ENCODE assay signal across 8 mouse cellular contexts in genomic region chr5:30587681-30588300, GRCm38 (mm10). TPM values are rescaled to one million over a fixed set of nuclear protein-coding genes. Genes with fewer than 3 reads are reported as not detected.
A peak's percentile ranks its signal among the peaks of the same experiment; 100 is the strongest.
DNase-seq lines count a peak whose midpoint lies in the region; ATAC-seq and TF ChIP-seq lines count a peak whose summit lies in the region.

TSS of gene Kcnk3 (plus strand) at chr5:30588170.

- H3K4me2 ChIP-seq in intestine, postnatal 0 days (replicated peaks; ENCODE audit: low read depth) = peak within 1 kb of the TSS; percentile 76
- no peak within 1 kb of the TSS for H3K4me2 ChIP-seq in myocyte (ENCODE audit: low read depth)

- peak in 1 of 2 experiments; percentile 54 for DNase-seq in left cerebral cortex, adult 18-20 months (ENCODE audit: low spot score in 2 of 2)
- DNase-seq in left cerebral cortex, adult 11 months (ENCODE audit: low spot score) = no peak
- DNase-seq in liver = peak; percentile 64
- peak; percentile 43 for DNase-seq in thymus, postnatal 14 days

- H3K27me3 ChIP-seq in intestine, postnatal 0 days (replicated peaks; ENCODE audit: control insufficient read depth, insufficient read depth, low read length) = peaks cover 28% of the 10 kb centered on the region
- peaks cover 50% of the 10 kb centered on the region for H3K27me3 ChIP-seq in myocyte (ENCODE audit: control insufficient read depth, insufficient read depth, insufficient read length)

- ATAC-seq in granulocyte monocyte progenitor cell, adult 5-6 weeks (replicated peaks; ENCODE audit: poor library complexity, severe bottlenecking) = peak; percentile 53
- ATAC-seq in intestine, postnatal 0 days = peak; percentile 45

- no peak for TF ChIP-seq POLR2A in cortical plate, adult 2 months (IDR thresholded peaks at IDR 0.05; ENCODE audit: extremely low read depth, insufficient read depth, low read length)
- no peak for TF ChIP-seq POLR2A in myocyte (IDR thresholded peaks at IDR 0.05; ENCODE audit: insufficient read length, low read depth)

- no peak for TF ChIP-seq CTCF in cortical plate, adult 2 months (IDR thresholded peaks at IDR 0.05; ENCODE audit: extremely low read depth, insufficient read depth, low read length)
- no peak for TF ChIP-seq CTCF in intestine, postnatal 0 days (IDR thresholded peaks at IDR 0.05; ENCODE audit: low read depth)

- no peaks in the 10 kb centered on the region for H3K36me3 ChIP-seq in intestine, postnatal 0 days (ENCODE audit: control insufficient read depth, insufficient read depth)
- H3K36me3 ChIP-seq in myocyte (ENCODE audit: control insufficient read depth, insufficient read depth) = no peaks in the 10 kb centered on the region

- no peak within 1 kb of the TSS for H3ac ChIP-seq in myocyte (ENCODE audit: control insufficient read depth, insufficient read length)

- H3K79me2 ChIP-seq in myocyte (ENCODE audit: control insufficient read depth, insufficient read depth) = no peaks in the 10 kb centered on the region

- H3K4me1 ChIP-seq in cortical plate, adult 2 months (ENCODE audit: control insufficient read depth, insufficient read depth, low read length) = peaks cover 6% of the 10 kb centered on the region
- 0 out of 2 replicates have a peak, but pooled peaks cover 2% of the 10 kb centered on the region for H3K4me1 ChIP-seq in intestine, postnatal 0 days (replicated peaks; ENCODE audit: control insufficient read depth, insufficient read depth, low read length)

- H3K27ac ChIP-seq in cortical plate, adult 2 months (ENCODE audit: insufficient read depth, low read length) = peak within 1 kb of the TSS; percentile 56
- no peak within 1 kb of the TSS for H3K27ac ChIP-seq in intestine, postnatal 0 days (ENCODE audit: low read depth, low read length)

- H3K9me3 ChIP-seq in intestine, postnatal 0 days (ENCODE audit: control insufficient read depth) = no peaks in the 10 kb centered on the region

- WGBS in intestine, postnatal 0 days = 0% methylated on average over 30 of the region's 54 CpGs

- H3K4me3 ChIP-seq in cortical plate, adult 2 months (ENCODE audit: insufficient read depth, low read length) = peak within 1 kb of the TSS; percentile 72
- H3K4me3 ChIP-seq in intestine, postnatal 0 days (ENCODE audit: low read depth, low read length) = peak within 1 kb of the TSS; percentile 46
- H3K4me3 ChIP-seq in myocyte = no peak within 1 kb of the TSS

- no peak within 1 kb of the TSS for H3K9ac ChIP-seq in intestine, postnatal 0 days (ENCODE audit: low read depth, low read length)

TF ChIP-seq in myocyte, 11 proteins besides CTCF, POLR2A, EP300 and RAD21:
- TF ChIP-seq REST (IDR thresholded peaks at IDR 0.05; ENCODE audit: insufficient read depth, insufficient read length) (peak; percentile 65), MYOG (IDR thresholded peaks at IDR 0.05; ENCODE audit: control insufficient read depth in 1 of 3, insufficient read depth in 1 of 3, insufficient read length in 2 of 3, low read depth in 2 of 3) (no peak)
TF ChIP-seq in myocyte: peak in this region for 1.

RNA-seq across cellular contexts. Expression of gene Kcnk3, which starts in this region (rescaled TPM):
- total RNA-seq in left cerebral cortex, adult 18-20 months (2021) = 10 to 100 TPM; 22.6 to 24.2 TPM
- 18.5 and 20.0 TPM in 2 replicates for polyA plus RNA-seq in cortical plate, adult 2 months (2012; rRNA removed)
- total RNA-seq in granulocyte monocyte progenitor cell, adult 5-6 weeks (2014; fragmentation: Nextera tagmentation) = not detected in 2 replicates
- not detected in 2 replicates for total RNA-seq in granulocyte monocyte progenitor cell, adult 5-6 weeks (2017)
- polyA plus RNA-seq in intestine, postnatal 0 days (2015; fragmentation: Nextera tagmentation; extraction: Ambion mirVana) = 7.3 and 8.1 TPM in 2 replicates
- 0.11 TPM for polyA plus RNA-seq in myocyte (2012; fragmentation: generic; extraction: Trizol)

Comparison
In these comparisons a context has a peak if more than half of its experiments do, and no peak if none do; other contexts are left out.
1. RNA of gene Kcnk3 (total RNA-seq): 22.6 to 24.2 TPM in left cerebral cortex, adult 18-20 months; not detected in granulocyte monocyte progenitor cell, adult 5-6 weeks; every median in the first group is over 10 times any median in the second.
2. Peak in ATAC-seq in granulocyte monocyte progenitor cell, adult 5-6 weeks; RNA of the gene not detected or under 1 TPM.